Mouse (Mus musculus) embryonic facial prominence, embryonic 12.5 days (tissue): ENCODE measurements around the gene Myo18a. TPM values are rescaled to one million over a fixed set of nuclear protein-coding genes. Genes with fewer than 3 reads are reported as not detected.

ENCODE experiments used
- ATAC-seq: fragments of 200-750 bp; cut with Nextera tagmentation; 2 replicates; pipeline ENCODE4 v1.8.0; 2017; ENCODE audit not compliant: insufficient number of reproducible peaks, insufficient read depth, low FRiP score, low TSS enrichment
- H3K27ac ChIP-seq: fragments of 300-500 bp; sonication (generic); 2 replicates; pipeline ENCODE4 v1.5.1; 2016; ENCODE audit warnings: mild to moderate bottlenecking
- H3K27me3 ChIP-seq: fragments of 300-500 bp; sonication (generic); 2 replicates; pipeline ENCODE4 v1.6.1; 2016; ENCODE audit warnings: mild to moderate bottlenecking, moderate library complexity
- H3K36me3 ChIP-seq: fragments of 300-500 bp; sonication (generic); 2 replicates; pipeline ENCODE4 v1.6.1; 2016; ENCODE audit warnings: mild to moderate bottlenecking
- H3K4me1 ChIP-seq: fragments of 300-500 bp; sonication (generic); 2 replicates; pipeline ENCODE4 v1.6.1; 2016
- H3K4me2 ChIP-seq: fragments of 300-500 bp; sonication (generic); replicated peaks from 2 replicates; pipeline ENCODE4 v1.6.1; 2016; ENCODE audit warnings: mild to moderate bottlenecking, moderate library complexity
- H3K4me3 ChIP-seq: fragments of 300-500 bp; sonication (generic); 2 replicates; pipeline ENCODE4 v1.5.1; 2016; ENCODE audit warnings: mild to moderate bottlenecking
- H3K9ac ChIP-seq: fragments of 300-500 bp; sonication (generic); 2 replicates; pipeline ENCODE4 v1.6.1; 2016; ENCODE audit warnings: mild to moderate bottlenecking, moderate library complexity
- H3K9me3 ChIP-seq: fragments of 300-500 bp; sonication (generic); 2 replicates; pipeline ENCODE4 v1.6.1; 2016; ENCODE audit warnings: mild to moderate bottlenecking, moderate library complexity
- WGBS: fragments of 180-500 bp; shearing (Covaris S2); methylation state at CpG from one replicate; pipeline ENCODE4 v1.1.7; 2016; 5-methylcytosine and 5-hydroxymethylcytosine counted together
- polyA plus RNA-seq: library from polyadenylated mRNA; unstranded; fragments of >200 nt; fragmentation: Nextera tagmentation; extraction: Ambion mirVana; gene quantifications from 2 replicates; pipeline ENCODE4 v1.2.1, GENCODE M21; 2016

The Myo18a gene
- polyA plus RNA-seq, 1 experiment from 2014 or later, result 33.2 TPM

GRCm38 (mm10) chr11:77843068-77843905 lies 80.2 kb downstream of the Myo18a start:
- ATAC-seq, result no peak
- no peaks in the 10 kb centered on the region for H3K27me3 ChIP-seq
- no peak overlapping the region for H3K9ac ChIP-seq
- H3K4me2 ChIP-seq, result no peak overlapping the region
- WGBS, result 85% methylated on average over 21 of the region's 21 CpGs
- peaks cover 63% of the 10 kb centered on the region for H3K36me3 ChIP-seq
- no peak overlapping the region for H3K27ac ChIP-seq
- no peak overlapping the region for H3K4me3 ChIP-seq
- no peaks in the 10 kb centered on the region for H3K9me3 ChIP-seq
- peaks cover 3% of the 10 kb centered on the region; the same call in 1 of the 2 replicates for H3K4me1 ChIP-seq

GRCm38 (mm10) chr11:77843906-77844200 lies 80.8 kb downstream of the Myo18a start:
- Histone ChIP-seq H3K4me2 (no peak overlapping the region), H3K9ac (no peak overlapping the region), H3K36me3 (peaks cover 64% of the 10 kb centered on the region), H3K9me3 (no peaks in the 10 kb centered on the region), H3K27me3 (no peaks in the 10 kb centered on the region), H3K4me1 (peaks cover 4% of the 10 kb centered on the region; the same call in 1 of the 2 replicates), H3K27ac (no peak overlapping the region), H3K4me3 (no peak overlapping the region)
- 65% methylated on average over 4 of the region's 4 CpGs for WGBS
- ATAC-seq, result no peak

GRCm38 (mm10) chr11:77847599-77848128 lies 84.6 kb downstream of the Myo18a start:
- no peak for ATAC-seq
- Histone ChIP-seq H3K4me1 (peaks cover 12% of the 10 kb centered on the region), H3K27me3 (0 out of 2 replicates have a peak, but pooled peaks cover 5% of the 10 kb centered on the region), H3K9me3 (no peaks in the 10 kb centered on the region), H3K9ac (no peak overlapping the region), H3K27ac (no peak overlapping the region), H3K4me3 (no peak overlapping the region), H3K4me2 (no peak overlapping the region), H3K36me3 (peaks cover 78% of the 10 kb centered on the region)
- 62% methylated on average over 9 of the region's 9 CpGs for WGBS

- Histone ChIP-seq H3K9me3 (no peaks in the 10 kb centered on the region), H3K9ac (no peak overlapping the region), H3K4me1 (peaks cover 12% of the 10 kb centered on the region), H3K27me3 (0 out of 2 replicates have a peak, but pooled peaks cover 5% of the 10 kb centered on the region), H3K4me3 (no peak overlapping the region), H3K4me2 (no peak overlapping the region), H3K36me3 (peaks cover 76% of the 10 kb centered on the region), H3K27ac (no peak overlapping the region)
- no peak for ATAC-seq
- 43% methylated on average over 5 of the region's 5 CpGs for WGBS
Observed at GRCm38 (mm10) chr11:77848131-77848530, 85.1 kb downstream of the Myo18a start.

DNA sequence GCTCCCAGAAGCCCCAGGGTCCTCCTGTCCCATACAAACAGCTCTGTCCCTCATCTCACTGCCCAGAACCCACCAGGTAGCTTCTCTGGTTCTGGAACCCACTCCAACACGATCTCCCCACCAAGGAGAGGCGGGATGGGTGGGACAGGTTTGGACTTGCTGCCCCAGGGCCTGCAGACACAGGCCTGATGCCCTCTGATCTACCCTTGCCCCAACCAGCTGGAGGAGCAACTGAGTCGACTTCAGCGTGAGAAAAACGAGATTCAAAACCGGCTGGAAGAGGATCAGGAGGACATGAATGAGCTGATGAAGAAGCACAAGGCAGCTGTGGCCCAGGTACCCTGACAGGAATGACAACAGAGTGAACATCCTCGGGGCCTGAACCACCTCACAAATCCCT lies 86.1 kb downstream of the Myo18a start:
- WGBS, result 63% methylated on average over 7 of the region's 7 CpGs
- Histone ChIP-seq H3K4me3 (no peak overlapping the region), H3K9me3 (no peaks in the 10 kb centered on the region), H3K27ac (no peak overlapping the region), H3K36me3 (peaks cover 75% of the 10 kb centered on the region), H3K27me3 (0 out of 2 replicates have a peak, but pooled peaks cover 5% of the 10 kb centered on the region), H3K4me1 (peaks cover 17% of the 10 kb centered on the region), H3K9ac (no peak overlapping the region), H3K4me2 (no peak overlapping the region)
- no peak for ATAC-seq

DNA sequence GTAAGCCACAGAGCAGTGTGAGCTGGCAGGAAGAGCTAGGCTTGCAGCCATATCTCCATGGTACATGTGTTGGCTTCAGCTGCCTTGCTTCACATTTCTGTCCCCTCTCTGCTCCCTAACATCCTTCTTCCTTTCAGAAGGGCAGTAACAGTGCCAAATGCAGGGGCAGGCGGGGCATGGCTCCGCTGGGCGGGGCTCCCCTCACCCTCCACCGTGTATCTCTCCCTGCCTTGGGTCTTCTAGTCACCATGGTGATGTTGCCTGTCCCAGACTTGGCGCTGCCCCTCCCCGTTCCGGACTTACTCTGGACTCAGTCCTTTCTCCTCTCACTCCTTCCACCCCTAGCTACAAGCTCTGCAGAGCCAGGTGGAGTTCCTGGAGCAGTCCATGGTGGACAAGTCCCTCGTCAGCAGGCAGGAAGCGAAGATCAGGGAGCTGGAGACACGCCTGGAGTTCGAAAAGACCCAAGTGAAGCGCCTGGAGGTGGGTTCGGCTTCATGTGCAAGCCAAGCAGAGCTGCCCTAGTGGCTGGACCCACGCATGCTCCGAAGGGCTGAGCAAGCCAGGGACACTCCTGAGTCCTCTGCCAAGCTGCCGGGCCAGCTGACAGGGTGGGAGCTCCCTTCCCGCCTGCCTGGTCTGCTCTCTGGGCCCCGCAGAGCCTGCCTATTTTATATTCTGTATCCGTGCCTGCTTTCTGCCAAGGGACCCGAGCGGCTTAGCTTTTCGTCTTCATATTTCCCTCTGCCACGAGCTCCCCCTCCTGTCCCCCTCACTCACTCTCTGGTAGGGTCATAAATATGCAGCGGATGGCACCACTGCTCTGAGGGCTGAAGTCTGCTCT lies 87.6 kb downstream of the Myo18a start:
- H3K27me3 ChIP-seq, result 0 out of 2 replicates have a peak, but pooled peaks cover 8% of the 10 kb centered on the region
- 54% methylated on average over 24 of the region's 24 CpGs for WGBS
- no peak overlapping the region for H3K9ac ChIP-seq
- peak overlapping the region; percentile 46; the same call in 1 of the 2 replicates for H3K27ac ChIP-seq
- H3K4me3 ChIP-seq, result no peak overlapping the region
- H3K9me3 ChIP-seq, result no peaks in the 10 kb centered on the region
- H3K4me2 ChIP-seq, result 0 out of 2 replicates have a peak overlapping the region, but pooled peaks have one; percentile 9
- ATAC-seq, result peak; percentile 41; the same call in 1 of the 2 replicates
- H3K4me1 ChIP-seq, result peaks cover 31% of the 10 kb centered on the region
- peaks cover 65% of the 10 kb centered on the region for H3K36me3 ChIP-seq

GRCm38 (mm10) chr11:77851483-77852010 lies 88.5 kb downstream of the Myo18a start:
- Histone ChIP-seq H3K4me1 (peaks cover 31% of the 10 kb centered on the region), H3K27me3 (0 out of 2 replicates have a peak, but pooled peaks cover 8% of the 10 kb centered on the region), H3K9ac (no peak overlapping the region), H3K9me3 (no peaks in the 10 kb centered on the region), H3K4me3 (no peak overlapping the region), H3K36me3 (peaks cover 61% of the 10 kb centered on the region), H3K27ac (no peak overlapping the region), H3K4me2 (no peak overlapping the region)
- 77% methylated on average over 6 of the region's 6 CpGs for WGBS
- no peak for ATAC-seq

DNA sequence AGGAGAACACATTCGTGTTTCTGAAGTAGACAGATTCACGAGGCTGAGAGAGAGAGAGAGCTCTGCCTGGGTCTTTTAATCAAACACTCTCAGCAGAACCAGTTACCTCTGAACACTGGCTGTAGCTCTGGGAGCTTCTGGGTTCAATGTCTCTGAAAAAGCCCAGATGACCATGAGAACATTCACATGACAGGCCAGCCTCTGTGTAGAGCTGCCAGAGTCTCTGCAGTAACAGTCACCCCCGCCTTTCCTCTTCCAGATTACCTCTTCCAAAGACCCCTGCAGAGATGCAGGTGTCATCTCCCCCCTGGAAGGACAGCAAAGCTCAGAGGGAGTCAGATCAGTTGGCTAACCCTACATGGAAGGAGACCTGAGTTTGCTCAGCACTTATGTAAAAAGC lies 89.1 kb downstream of the Myo18a start:
- no peak overlapping the region for H3K27ac ChIP-seq
- H3K27me3 ChIP-seq, result 0 out of 2 replicates have a peak, but pooled peaks cover 8% of the 10 kb centered on the region
- no peak overlapping the region for H3K9ac ChIP-seq
- ATAC-seq, result no peak
- no peaks in the 10 kb centered on the region for H3K9me3 ChIP-seq
- H3K4me3 ChIP-seq, result no peak overlapping the region
- H3K4me2 ChIP-seq, result no peak overlapping the region
- H3K4me1 ChIP-seq, result peaks cover 31% of the 10 kb centered on the region
- WGBS, result 60% methylated on average over 3 of the region's 3 CpGs
- H3K36me3 ChIP-seq, result peaks cover 57% of the 10 kb centered on the region

DNA sequence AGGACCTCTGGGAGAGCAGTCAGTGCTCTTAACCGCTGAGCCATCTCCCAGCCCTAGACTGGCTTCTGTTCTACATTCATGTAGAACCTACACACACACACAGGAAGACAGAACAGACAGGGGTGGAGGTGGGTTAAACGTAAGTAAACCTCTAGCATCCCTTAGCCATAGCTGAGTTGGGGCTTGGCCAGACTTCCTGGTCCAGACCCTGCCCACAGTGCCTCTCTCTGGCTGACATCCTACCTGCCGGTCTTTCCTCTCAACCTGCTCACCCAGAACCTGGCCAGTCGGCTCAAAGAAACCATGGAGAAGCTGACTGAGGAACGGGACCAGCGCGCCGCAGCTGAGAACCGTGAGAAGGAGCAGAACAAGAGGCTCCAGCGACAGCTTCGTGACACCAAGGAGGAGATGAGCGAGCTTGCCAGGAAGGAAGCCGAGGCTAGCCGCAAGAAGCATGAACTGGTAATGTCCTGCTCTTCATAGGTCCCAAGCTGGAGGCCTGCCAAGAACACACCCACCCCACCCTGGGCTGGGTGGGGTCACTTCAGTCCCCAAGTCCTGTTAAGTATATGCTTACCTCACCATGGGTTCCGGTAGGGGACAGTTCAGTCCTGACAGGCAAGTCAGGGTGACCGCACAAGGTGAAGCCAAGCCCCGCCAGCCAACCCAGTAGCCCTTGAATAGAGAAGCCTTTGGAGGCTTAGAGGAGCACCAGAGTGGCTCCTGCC lies 90.1 kb downstream of the Myo18a start:
- H3K4me2 ChIP-seq, result no peak overlapping the region
- H3K9ac ChIP-seq, result no peak overlapping the region
- H3K27me3 ChIP-seq, result peaks cover 15% of the 10 kb centered on the region; the same call in 1 of the 2 replicates
- no peak overlapping the region for H3K27ac ChIP-seq
- H3K9me3 ChIP-seq, result no peaks in the 10 kb centered on the region
- no peak overlapping the region for H3K4me3 ChIP-seq
- peaks cover 36% of the 10 kb centered on the region for H3K4me1 ChIP-seq
- ATAC-seq, result no peak
- WGBS, result 89% methylated on average over 17 of the region's 17 CpGs
- peaks cover 53% of the 10 kb centered on the region for H3K36me3 ChIP-seq

GRCm38 (mm10) chr11:77854641-77855040 lies 91.6 kb downstream of the Myo18a start:
- Histone ChIP-seq H3K9me3 (no peaks in the 10 kb centered on the region), H3K4me1 (peaks cover 36% of the 10 kb centered on the region), H3K27me3 (peaks cover 27% of the 10 kb centered on the region), H3K27ac (peak overlapping the region; percentile 17; the same call in 1 of the 2 replicates), H3K4me2 (no peak overlapping the region), H3K9ac (0 out of 2 replicates have a peak overlapping the region, but pooled peaks have one; percentile 15), H3K4me3 (no peak overlapping the region), H3K36me3 (peaks cover 52% of the 10 kb centered on the region)
- ATAC-seq, result no peak
- WGBS, result 53% methylated on average over 3 of the region's 3 CpGs

GRCm38 (mm10) chr11:77855396-77855795 lies 92.3 kb downstream of the Myo18a start:
- H3K4me3 ChIP-seq, result no peak overlapping the region
- peaks cover 34% of the 10 kb centered on the region for H3K4me1 ChIP-seq
- peaks cover 51% of the 10 kb centered on the region for H3K36me3 ChIP-seq
- H3K4me2 ChIP-seq, result no peak overlapping the region
- ATAC-seq, result no peak
- 16% methylated on average over 15 of the region's 15 CpGs for WGBS
- H3K9me3 ChIP-seq, result no peaks in the 10 kb centered on the region
- H3K27me3 ChIP-seq, result peaks cover 31% of the 10 kb centered on the region
- no peak overlapping the region for H3K27ac ChIP-seq
- H3K9ac ChIP-seq, result no peak overlapping the region
